Mouse (Mus musculus): ENCODE data around the gene Nsg2. TPM values are rescaled to one million over a fixed set of nuclear protein-coding genes. Genes with fewer than 3 reads are reported as not detected.

Nsg2 gene
- under 1 TPM in 1 of 2 experiments, not detected in 1; 0.24 TPM for total RNA-seq (2023)

DNA sequence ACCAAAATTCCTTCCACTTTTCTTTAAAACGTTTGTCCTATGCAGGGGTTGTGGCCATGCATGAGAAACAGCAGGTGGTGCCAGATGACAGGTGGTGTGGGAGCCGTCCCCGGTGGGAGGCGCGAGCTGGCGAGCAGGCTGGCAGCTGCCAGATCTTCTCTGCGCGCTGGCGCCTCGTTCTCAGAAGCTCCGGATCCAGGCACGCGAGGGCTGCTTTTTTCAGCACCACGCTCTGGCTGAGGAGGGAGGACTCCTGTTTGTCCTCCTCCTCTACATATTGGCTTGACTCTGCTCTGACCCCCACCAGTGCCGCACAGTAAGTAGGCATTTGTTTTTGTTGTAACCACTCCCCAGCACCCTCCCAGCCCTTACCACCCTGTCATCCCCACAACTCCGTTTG is at the start of gene Nsg2:
Gene Nsg2, plus strand, starts transcription at position 183 of the 400 bp plus-strand sequence.

DNA sequence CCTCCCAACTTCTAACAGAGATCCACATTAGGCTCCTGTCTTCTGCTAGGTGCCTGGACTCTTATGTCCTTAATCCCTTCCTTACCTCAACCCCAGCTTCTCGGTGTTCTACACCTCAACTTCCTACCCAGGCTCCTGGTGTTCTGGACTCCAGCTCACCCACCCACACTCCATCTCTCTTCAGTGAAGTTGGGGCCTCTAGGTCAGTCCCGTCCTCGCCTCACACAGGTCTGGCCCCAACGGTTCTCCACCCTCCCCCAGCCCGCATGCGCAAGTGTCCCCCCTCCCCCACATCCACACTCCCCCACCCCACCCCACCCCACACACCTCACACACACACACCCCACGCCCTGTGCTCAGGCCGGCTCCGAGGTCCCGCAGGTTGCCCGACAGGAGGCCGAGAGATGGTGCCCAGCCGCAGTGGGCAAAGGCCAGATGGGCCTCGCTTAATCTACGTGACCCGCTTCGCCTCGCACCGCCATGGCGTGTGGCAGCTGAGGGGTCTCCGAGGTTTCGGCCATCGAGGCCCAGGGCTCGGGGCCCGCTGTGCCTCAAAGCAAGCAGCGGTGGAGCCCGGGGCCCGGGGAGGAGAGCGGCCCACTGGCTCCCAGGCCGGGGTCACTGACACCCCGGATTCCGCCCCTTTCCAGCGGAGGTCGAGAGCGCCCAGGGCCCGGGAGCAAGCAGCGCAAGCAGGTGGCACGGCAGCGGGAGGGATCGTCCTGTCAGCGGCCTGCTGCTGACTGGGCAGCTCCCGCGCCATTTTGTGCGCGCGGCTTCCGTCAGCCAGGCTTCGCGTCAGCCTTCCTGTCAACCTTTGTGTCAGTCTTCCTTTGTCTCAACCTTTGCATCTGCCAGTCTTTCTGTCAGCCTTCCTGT is 34.8 kb upstream of the Nsg2 start, which contains the start of gene 4930524B15Rik:
Gene 4930524B15Rik, plus strand, starts transcription at position 337 of the 879 bp plus-strand sequence.

Other genes with a start within 250 kb of the Nsg2 start
- gene Cpeb4, start 128.3 kb upstream of the Nsg2 start, total RNA-seq (2023) = 10 to 100 TPM; 47.1 to 51.4 TPM
- not detected for gene 4930524B15Rik, start 34.9 kb upstream of the Nsg2 start, total RNA-seq (2023)
- gene Il9r, start 199.8 kb downstream of the Nsg2 start, total RNA-seq (2023) = not detected
- gene Snrnp25, start 205.0 kb downstream of the Nsg2 start, total RNA-seq (2023) = 10 to 100 TPM in 1 of 2 experiments, 1 to 10 TPM in 1; 8.4 to 11.5 TPM
- gene Rhbdf1, start 221.8 kb downstream of the Nsg2 start, total RNA-seq (2023) = 1 to 10 TPM; 2.1 to 5.4 TPM
- 10 to 100 TPM; 14.1 to 16.5 TPM for gene Mpg, start 226.0 kb downstream of the Nsg2 start, total RNA-seq (2023)

Data from monocyte, adult 59 days (primary cell).